Mouse (Mus musculus) activated CD4-positive, CD25-positive, alpha-beta regulatory T cell, adult 4 months (primary cell): Measurements from ENCODE around the gene Araf. TPM values are rescaled to one million over a fixed set of nuclear protein-coding genes. Genes with fewer than 3 reads are reported as not detected.
"Not testable (repeated sequence)": the region's sequence is repeated elsewhere in the genome, so short reads cannot be mapped to it uniquely, and the experiment has no call there.

Experiments
- ATAC-seq: one replicate; pipeline ENCODE4 v1.8.0; 2017
- polyA plus RNA-seq, 2 experiments: library from polyadenylated mRNA; unstranded; fragments of 100-300 nt; shearing (Covaris generic); gene quantifications; one replicate each; pipeline ENCODE4 v1.2.1; 2017

Gene Araf
- polyA plus RNA-seq, result 100 to 1,000 TPM; 113 to 128 TPM

- no peak for ATAC-seq
These were observed at the start of gene Araf for GRCm38 (mm10) chrX:20797681-20798080. TSS of gene Araf (plus strand) at chrX:20797814.

DNA sequence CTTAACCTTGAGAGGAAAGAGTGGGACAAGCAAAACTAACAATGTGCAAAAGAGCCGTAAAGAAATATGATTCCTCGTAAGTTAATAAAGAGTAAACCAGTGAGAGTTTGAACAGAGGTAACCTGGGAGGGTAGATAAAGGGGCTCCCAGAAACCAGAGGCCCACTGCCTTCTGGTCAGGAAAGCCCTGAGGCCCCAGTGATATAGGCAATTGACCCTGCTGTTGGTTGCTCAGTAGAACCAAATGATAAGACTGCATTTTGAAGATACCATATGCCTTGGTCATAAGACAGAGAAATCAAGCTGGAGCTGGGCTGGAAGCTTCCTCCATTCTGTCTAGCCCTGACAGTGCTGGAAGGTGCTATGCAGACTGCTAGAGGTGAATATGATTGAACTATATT is 48.8 kb upstream of the Araf start:
- no peak for ATAC-seq

GRCm38 (mm10) chrX:20761201-20761600 is 36.4 kb upstream of the Araf start:
- no peak for ATAC-seq

DNA sequence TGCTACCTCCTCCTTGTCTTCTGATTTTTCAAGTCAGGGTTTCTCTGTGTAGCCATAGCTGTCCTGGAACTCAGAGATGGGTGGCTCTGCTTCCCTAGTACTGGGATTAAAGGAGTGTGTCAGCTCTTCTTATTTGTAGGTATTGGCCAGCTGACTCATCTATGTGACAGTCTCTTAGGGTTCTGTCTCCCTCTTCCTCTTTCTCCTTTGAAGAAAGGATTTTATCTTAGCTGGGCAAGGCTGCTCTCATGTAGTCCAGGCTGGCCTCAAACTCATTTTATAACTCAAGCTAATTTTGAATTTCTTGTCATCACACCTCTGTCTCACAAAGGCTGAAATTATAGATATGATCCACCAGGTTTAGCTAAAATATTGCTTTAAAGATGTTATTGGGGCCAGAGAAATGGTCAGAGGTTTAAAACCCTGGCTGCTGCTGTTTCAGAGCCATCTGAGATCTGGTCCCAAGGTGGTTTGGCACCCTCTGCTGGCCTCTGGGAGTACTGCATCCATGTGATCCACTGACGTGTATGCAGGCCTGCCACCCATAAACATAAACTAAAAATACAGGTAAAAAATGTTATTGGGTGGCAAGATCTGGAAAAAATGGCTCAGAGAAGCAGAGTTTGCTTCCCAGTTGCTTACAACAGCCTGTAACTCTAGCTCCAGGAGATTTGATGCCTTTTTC is 26.8 kb upstream of the Araf start:
- peak; percentile 68 for ATAC-seq

DNA sequence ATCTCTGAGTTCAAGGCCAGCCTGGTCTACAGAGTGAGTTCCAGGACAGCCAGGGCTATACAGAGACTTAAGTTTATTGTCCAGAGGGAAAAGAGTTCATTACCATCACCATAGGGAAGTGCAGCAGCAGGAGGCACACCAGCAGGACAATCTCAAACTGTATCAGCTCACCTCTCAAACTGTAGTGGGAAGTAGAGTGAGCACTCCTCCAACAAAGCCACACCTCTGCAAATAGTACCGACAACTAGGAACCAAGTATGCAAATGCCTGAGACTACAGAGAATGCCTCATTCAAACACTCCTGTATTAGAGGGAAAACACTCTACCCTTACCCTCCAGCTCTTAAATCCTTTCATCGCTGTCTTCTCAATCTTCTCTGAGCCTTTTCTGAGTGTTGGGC is 25.9 kb upstream of the Araf start:
- peak; percentile 44 for ATAC-seq

- no peak for ATAC-seq
These were observed 22.2 kb upstream of the Araf start for GRCm38 (mm10) chrX:20775271-20776016.

- ATAC-seq, result no peak
These were observed 20.0 kb upstream of the Araf start for GRCm38 (mm10) chrX:20777619-20778018.

DNA sequence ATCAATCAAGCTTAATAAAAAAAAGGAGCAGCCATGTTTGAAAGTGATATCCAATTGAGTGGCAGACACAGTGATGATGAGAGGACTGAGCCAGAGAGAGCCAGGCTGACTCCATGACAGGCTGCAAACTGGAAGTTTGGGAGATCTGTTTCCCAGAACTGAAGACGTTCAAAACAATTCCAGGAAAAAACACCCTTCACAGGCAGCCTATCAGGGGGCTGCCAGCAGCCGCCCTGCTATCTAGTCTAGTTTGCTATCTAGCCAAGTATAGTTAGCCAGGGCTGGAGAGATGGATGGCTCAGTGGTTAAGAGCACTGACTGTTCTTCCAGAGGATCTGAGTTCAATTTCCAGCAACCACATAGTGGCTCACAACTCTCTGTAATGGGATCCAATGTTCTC is 10.3 kb upstream of the Araf start:
- ATAC-seq, result no peak

- ATAC-seq, result no peak
These were observed 5.2 kb upstream of the Araf start for GRCm38 (mm10) chrX:20792417-20792816.

DNA sequence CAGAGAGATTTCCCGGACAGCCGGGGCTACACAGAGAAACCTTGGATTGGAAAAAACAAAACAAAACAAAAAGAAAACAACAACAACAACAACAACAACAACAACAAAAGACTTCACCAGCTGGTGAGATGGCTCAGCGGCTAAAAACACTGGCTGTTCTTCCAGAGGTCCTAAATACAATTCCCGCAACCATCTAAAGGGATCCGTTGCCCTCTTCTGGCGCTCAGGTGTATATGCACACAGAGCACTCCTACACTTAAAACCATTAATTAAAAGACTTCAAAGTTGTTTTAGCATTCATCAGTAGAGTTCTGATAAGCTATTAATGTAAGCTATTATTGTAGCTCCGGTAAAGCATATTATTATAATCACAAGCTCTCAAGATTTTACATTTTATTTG is 4.4 kb upstream of the Araf start:
- no peak for ATAC-seq

- ATAC-seq, result no peak
These were observed 3.4 kb upstream of the Araf start for GRCm38 (mm10) chrX:20794229-20794628.

DNA sequence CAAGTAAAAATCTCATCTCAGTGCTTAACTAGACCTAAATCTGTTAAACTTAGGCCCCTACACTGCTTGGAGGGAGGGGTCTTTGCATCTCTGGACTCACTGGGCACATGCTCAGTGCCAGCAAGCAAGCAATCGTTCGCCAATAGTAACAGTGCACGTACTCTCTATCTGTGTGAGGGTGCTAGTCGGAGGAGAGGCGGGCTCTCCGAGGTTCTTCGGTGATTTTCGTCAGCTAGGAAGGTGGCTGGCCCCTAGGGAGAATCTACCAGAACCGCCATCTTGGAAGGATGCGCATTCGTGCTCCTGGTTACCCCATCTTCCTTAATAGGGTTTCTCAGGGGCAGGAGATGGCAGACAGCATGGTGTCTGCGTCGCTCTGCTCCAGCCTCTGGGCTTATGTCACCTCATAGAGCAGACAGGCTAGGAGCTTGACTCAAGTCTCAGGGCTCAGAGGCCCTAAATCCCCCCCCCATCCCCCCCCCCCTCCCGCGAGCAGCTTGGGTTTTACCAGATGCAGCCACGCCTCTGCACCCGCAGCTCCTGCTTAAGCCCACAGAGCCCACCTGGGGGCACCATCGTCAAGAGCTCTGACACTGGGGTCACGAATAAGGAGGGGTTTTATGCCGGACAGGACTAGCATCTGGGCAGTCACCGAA is 655 bp downstream of the Araf start:
- peak; percentile 86 for ATAC-seq

DNA sequence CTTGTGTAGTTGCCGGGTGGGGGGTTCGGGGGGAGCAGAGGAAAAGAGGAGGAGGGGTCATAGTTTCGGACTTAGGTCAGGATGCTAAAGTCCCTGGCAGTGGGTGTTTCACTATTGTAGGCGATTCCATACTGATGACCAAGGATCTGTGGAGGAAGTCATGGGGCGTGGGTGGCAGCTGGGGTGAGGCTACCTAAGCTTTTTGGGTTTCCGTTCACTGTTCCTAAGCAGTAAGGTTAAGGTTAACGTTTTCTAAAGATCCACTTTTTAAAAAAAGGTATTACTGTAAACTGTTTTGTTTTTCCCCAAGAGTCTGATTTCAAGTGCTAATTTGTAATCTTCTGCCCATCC is 1.2 kb downstream of the Araf start:
- ATAC-seq, result peak; percentile 33

DNA sequence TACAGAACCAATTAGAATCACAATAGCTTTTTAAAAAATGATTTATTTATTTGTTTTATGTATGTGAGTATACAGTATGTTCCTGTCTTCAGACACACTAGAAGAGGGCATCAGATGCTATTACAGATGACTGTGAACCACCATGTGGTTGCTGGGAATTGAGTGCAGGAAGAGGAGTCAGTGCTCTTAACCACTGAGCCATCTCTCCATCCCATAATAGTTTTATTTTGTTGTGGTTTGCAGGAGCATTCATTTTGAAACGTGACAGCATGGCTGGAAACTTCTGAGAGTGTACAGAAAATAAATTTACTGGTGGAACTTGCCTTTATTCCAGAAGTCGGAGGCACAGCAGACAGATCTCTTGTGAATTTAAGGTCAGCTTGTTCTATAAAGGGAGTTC is 3.8 kb downstream of the Araf start:
- ATAC-seq, result no peak

GRCm38 (mm10) chrX:20804301-20804700 is 6.7 kb downstream of the Araf start:
- not testable (repeated sequence) for ATAC-seq

DNA sequence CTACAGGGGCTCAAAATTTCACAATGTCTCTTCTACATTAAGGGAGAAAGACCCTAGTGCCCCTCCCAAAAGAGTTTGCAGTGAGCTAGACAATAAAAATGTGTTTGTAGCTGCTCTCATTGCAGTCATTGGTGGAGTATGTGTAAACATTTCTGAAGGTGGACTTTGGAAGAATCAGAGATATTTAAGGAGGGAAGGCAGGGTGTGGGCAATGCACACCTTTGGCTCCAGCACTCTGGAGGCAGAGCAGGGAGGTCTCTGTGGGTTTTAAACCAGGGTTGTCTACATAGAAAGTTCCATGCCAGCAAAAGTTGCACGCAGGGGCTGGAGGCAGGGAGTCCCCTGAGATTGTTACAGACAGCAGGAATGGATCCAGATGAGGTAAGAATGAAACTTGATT is 8.7 kb downstream of the Araf start:
- ATAC-seq, result no peak

GRCm38 (mm10) chrX:20816974-20817373 is 19.4 kb downstream of the Araf start:
- peak; percentile 61 for ATAC-seq

- peak; percentile 81 for ATAC-seq
These were observed 21.6 kb downstream of the Araf start for GRCm38 (mm10) chrX:20819204-20819628.

DNA sequence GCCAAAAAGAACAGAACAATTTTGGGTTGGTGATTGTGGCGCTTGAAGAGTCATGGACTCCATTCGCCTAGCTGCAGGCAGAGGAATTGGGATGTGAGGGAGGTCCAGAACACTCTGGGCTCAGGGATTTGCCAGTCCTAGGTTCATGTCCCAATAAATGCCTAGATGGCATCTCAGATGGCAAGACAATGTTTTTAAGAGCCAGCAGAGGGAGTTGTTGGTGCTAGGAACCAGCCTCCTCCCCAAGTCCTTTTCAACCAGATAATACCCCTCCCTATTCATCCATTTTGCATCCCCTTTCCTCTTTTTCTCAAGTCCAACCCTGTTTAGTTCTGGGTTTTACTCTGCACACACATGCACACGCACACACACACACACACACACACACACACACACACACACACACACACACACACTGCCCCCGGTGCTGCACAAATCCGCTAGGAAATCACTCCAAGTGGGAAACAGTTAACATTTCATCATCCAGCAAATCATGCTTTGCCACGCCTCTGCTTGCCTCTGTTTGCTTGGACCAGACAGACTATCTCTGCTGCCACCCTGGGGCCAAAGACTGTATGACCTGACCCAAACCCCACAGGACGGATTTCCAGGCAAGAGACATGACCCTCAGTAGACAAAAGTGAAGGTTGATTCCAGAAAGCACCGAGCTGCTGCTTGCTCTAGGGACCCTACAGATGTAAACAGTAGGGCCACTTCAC is 22.3 kb downstream of the Araf start:
- peak; percentile 45 for ATAC-seq

- ATAC-seq, result no peak
These were observed 31.3 kb downstream of the Araf start for GRCm38 (mm10) chrX:20828934-20829333.

DNA sequence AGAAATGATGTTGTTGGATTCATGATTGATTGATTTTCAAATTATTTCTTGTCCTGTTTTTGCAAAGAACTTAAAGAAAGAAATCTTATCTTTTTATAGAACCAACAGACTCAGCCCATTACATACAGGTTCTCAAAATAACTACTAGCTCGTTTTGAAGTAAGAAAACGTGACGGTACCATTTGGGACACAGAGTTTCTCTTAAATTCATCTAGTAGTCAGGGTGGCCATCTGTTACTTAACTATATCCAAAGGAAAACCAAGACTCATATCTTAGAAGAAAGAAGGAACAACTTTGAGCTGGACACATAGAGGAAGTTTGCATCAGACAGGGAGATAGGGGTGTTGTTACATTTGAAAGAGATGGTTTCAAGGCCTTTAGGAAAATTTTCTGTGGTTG is 49.6 kb downstream of the Araf start:
- no peak for ATAC-seq

DNA sequence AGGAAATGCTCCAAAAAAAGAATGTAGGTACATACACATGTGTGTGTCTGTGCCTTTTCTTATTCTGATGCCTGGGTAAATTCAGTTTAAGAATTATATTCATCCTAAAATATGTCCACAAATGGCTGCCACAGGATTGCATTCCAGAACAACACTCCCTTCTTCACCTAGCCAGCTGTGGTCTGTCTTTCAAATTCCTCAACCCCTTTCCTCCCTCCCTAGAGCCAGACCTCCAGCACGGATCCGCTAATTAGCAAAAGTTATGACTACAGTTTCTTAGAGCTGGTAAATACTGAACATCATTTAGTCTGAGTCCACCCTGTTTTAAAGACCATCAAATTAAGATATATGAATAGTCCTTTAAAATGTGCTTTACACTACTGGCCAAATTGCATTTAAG is 50.2 kb downstream of the Araf start:
- ATAC-seq, result no peak
